Mouse (Mus musculus): ENCODE measurements around the gene Slpi. TPM values are rescaled to one million over a fixed set of nuclear protein-coding genes. Genes with fewer than 3 reads are reported as not detected.

Gene Slpi
- polyA plus RNA-seq, 1 experiment, result 33.5 TPM

DNA sequence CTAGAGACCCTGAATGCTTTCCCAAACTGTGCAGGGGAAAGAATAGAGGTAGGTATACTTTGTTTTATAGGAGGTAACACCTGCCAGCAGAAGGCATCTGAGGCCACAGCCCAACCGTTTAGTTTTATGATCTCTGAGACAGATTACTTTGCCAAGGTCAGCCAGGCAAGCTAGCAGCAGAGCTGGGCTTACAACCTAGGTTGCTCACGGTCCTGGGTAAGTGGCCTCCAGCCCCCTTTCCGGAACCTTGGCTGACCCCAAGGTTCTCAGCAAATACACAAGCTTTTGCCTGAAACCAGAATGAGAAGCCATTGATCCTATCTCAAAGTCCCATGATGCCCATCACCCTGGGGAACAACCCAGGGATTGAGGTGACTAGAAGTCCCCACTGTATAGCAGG is 45.8 kb upstream of the Slpi start:
- Histone ChIP-seq H3K27me3 (ENCODE audit: control insufficient read depth, insufficient read depth, low read length) (no peaks in the 10 kb centered on the region), H3K4me1 (ENCODE audit: control insufficient read depth, insufficient read depth, insufficient read length) (peaks cover 35% of the 10 kb centered on the region; the same call in 1 of the 2 replicates), H3K4me3 (ENCODE audit: extremely low read depth, insufficient read depth, insufficient read length) (no peak overlapping the region), H3K27ac (ENCODE audit: insufficient read depth, low read length) (0 out of 2 replicates have a peak overlapping the region, but pooled peaks have one; percentile 4), H3K36me3 (ENCODE audit: control insufficient read depth, insufficient read depth, low read length) (peaks cover 2% of the 10 kb centered on the region)
- 86% methylated on average over 3 of the region's 3 CpGs for WGBS
- TF ChIP-seq POLR2A (IDR thresholded peaks at IDR 0.05; ENCODE audit: low read depth, low read length) (no peak), CTCF (IDR thresholded peaks at IDR 0.05; ENCODE audit: extremely low read depth, insufficient read depth, insufficient read length, insufficient replicate concordance) (no peak)
- DNase-seq (ENCODE audit: low read depth in 1 of 2, low spot score in 2 of 2), result no peak

DNA sequence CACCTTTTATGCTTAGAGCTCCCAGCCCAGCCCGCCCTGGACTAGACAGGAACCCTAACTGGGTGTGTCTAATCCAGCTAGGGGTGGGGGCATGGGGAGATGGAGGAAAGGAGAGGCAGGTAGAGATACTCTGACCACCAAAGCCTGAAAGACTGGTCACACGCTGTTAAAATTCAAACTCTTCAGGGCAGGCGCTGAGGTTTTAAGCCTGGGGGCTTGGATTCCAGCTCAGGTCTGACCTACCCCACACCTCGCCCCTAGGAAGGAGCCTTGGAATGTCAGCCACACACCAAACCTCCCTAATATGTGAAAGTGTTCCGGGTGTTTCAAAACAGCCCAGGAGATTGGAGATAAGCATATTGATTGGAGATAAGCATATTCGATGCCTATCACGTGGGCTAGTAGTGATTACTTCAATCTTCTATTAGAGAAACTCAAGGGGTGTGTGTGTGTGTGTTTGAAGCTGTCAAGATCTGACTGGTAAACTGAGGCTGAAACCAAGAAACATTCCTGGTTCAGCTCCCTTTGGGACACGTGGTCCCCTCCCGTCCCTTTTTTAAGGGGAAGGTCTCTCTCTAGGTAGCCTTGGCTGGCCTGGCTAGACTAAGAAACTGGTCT is 44.5 kb upstream of the Slpi start:
- peaks cover 31% of the 10 kb centered on the region; the same call in 1 of the 2 replicates for H3K4me1 ChIP-seq (ENCODE audit: control insufficient read depth, insufficient read depth, insufficient read length)
- no peak for DNase-seq (ENCODE audit: low read depth in 1 of 2, low spot score in 2 of 2)
- TF ChIP-seq POLR2A (IDR thresholded peaks at IDR 0.05; ENCODE audit: low read depth, low read length), result no peak
- TF ChIP-seq CTCF (IDR thresholded peaks at IDR 0.05; ENCODE audit: extremely low read depth, insufficient read depth, insufficient read length, insufficient replicate concordance), result no peak
- 87% methylated on average over 9 of the region's 9 CpGs for WGBS
- H3K4me3 ChIP-seq (ENCODE audit: extremely low read depth, insufficient read depth, insufficient read length), result no peak overlapping the region
- H3K27ac ChIP-seq (ENCODE audit: insufficient read depth, low read length), result no peak overlapping the region
- H3K36me3 ChIP-seq (ENCODE audit: control insufficient read depth, insufficient read depth, low read length), result peaks cover 13% of the 10 kb centered on the region
- H3K27me3 ChIP-seq (ENCODE audit: control insufficient read depth, insufficient read depth, low read length), result no peaks in the 10 kb centered on the region

- Histone ChIP-seq H3K27ac (ENCODE audit: insufficient read depth, low read length) (no peak overlapping the region), H3K27me3 (ENCODE audit: control insufficient read depth, insufficient read depth, low read length) (no peaks in the 10 kb centered on the region), H3K4me3 (ENCODE audit: extremely low read depth, insufficient read depth, insufficient read length) (no peak overlapping the region), H3K4me1 (ENCODE audit: control insufficient read depth, insufficient read depth, insufficient read length) (peaks cover 26% of the 10 kb centered on the region; the same call in 1 of the 2 replicates), H3K36me3 (ENCODE audit: control insufficient read depth, insufficient read depth, low read length) (peaks cover 20% of the 10 kb centered on the region)
- 68% methylated on average over 22 of the region's 22 CpGs for WGBS
- no peak for DNase-seq (ENCODE audit: low read depth in 1 of 2, low spot score in 2 of 2)
- TF ChIP-seq CTCF (IDR thresholded peaks at IDR 0.05; ENCODE audit: extremely low read depth, insufficient read depth, insufficient read length, insufficient replicate concordance) (no peak), POLR2A (IDR thresholded peaks at IDR 0.05; ENCODE audit: low read depth, low read length) (no peak)
These were observed 43.8 kb upstream of the Slpi start for GRCm38 (mm10) chr2:164432541-164433191.

DNA sequence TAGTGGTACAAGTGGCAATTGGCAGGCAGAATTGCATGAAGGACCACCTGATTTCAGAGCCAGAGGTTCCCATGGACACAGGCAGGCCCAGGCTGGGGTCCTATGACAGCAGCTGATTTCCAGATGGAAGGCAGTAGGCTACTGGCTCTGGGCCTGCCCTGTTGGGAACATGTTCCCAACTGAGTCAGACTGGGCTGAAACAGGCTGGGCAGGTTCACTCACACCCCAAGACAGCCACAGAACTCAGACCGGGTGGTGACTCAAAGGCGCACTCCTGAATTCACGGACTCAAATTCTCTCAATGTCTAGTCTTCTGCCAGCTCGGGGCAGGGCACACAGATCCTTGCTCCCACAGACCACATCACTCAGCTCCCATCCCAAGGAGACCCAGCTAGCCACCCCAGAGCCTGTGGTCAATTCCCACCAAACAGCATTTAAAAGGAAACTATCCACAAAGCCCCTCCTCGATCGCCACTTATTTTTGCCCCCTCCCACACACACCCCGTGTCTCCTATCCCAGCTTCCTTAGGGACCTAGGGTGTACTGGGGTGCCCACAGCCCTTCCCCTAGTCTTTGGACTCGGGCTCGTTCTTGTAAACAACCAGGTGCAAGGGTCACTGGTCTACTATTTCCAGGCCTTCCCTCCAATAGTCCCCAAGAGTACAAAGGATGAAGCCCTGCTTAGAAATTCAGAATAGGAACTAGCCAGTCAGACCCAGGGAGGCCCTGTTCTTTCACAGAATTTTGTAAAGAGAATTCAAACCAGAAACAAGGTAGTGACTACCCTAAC is 43.0 kb upstream of the Slpi start:
- H3K27ac ChIP-seq (ENCODE audit: insufficient read depth, low read length), result no peak overlapping the region
- no peak overlapping the region for H3K4me3 ChIP-seq (ENCODE audit: extremely low read depth, insufficient read depth, insufficient read length)
- peaks cover 23% of the 10 kb centered on the region; the same call in 1 of the 2 replicates for H3K4me1 ChIP-seq (ENCODE audit: control insufficient read depth, insufficient read depth, insufficient read length)
- H3K27me3 ChIP-seq (ENCODE audit: control insufficient read depth, insufficient read depth, low read length), result no peaks in the 10 kb centered on the region
- TF ChIP-seq CTCF (IDR thresholded peaks at IDR 0.05; ENCODE audit: extremely low read depth, insufficient read depth, insufficient read length, insufficient replicate concordance) (no peak), POLR2A (IDR thresholded peaks at IDR 0.05; ENCODE audit: low read depth, low read length) (no peak)
- peaks cover 27% of the 10 kb centered on the region for H3K36me3 ChIP-seq (ENCODE audit: control insufficient read depth, insufficient read depth, low read length)
- 80% methylated on average over 9 of the region's 9 CpGs for WGBS
- no peak for DNase-seq (ENCODE audit: low read depth in 1 of 2, low spot score in 2 of 2)

DNA sequence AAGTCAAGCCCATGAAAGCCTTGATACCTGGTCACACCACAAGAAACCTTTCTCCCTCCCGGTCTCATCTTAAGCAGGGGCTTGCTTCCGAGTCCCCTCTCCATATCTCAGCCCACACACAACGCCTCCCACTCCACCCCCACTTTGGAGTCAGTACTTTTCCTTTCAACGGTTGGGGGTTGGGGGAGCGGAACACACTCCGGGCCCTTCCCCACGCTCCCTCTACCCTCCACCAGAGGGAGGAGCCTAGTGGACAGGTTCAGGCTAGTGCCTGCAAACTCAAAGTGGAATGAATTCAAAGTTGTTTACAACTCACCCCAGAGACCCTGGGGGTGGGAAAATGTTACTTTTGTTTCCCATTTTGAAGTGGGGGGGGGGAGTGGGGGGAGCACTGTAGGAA is 41.8 kb upstream of the Slpi start:
- TF ChIP-seq POLR2A (IDR thresholded peaks at IDR 0.05; ENCODE audit: low read depth, low read length) (no peak), CTCF (IDR thresholded peaks at IDR 0.05; ENCODE audit: extremely low read depth, insufficient read depth, insufficient read length, insufficient replicate concordance) (no peak)
- Histone ChIP-seq H3K27me3 (ENCODE audit: control insufficient read depth, insufficient read depth, low read length) (no peaks in the 10 kb centered on the region), H3K4me3 (ENCODE audit: extremely low read depth, insufficient read depth, insufficient read length) (no peak overlapping the region), H3K27ac (ENCODE audit: insufficient read depth, low read length) (no peak overlapping the region), H3K4me1 (ENCODE audit: control insufficient read depth, insufficient read depth, insufficient read length) (peaks cover 14% of the 10 kb centered on the region; the same call in 1 of the 2 replicates), H3K36me3 (ENCODE audit: control insufficient read depth, insufficient read depth, low read length) (peaks cover 28% of the 10 kb centered on the region)
- DNase-seq (ENCODE audit: low read depth in 1 of 2, low spot score in 2 of 2), result no peak
- WGBS, result 56% methylated on average over 7 of the region's 7 CpGs

- WGBS, result 83% methylated on average over 15 of the region's 15 CpGs
- H3K4me1 ChIP-seq (ENCODE audit: control insufficient read depth, insufficient read depth, insufficient read length), result peaks cover 7% of the 10 kb centered on the region; the same call in 1 of the 2 replicates
- DNase-seq (ENCODE audit: low read depth in 1 of 2, low spot score in 2 of 2), result no peak
- H3K36me3 ChIP-seq (ENCODE audit: control insufficient read depth, insufficient read depth, low read length), result peaks cover 31% of the 10 kb centered on the region
- no peak overlapping the region for H3K27ac ChIP-seq (ENCODE audit: insufficient read depth, low read length)
- TF ChIP-seq POLR2A (IDR thresholded peaks at IDR 0.05; ENCODE audit: low read depth, low read length), result no peak
- TF ChIP-seq CTCF (IDR thresholded peaks at IDR 0.05; ENCODE audit: extremely low read depth, insufficient read depth, insufficient read length, insufficient replicate concordance), result no peak
- no peaks in the 10 kb centered on the region for H3K27me3 ChIP-seq (ENCODE audit: control insufficient read depth, insufficient read depth, low read length)
- no peak overlapping the region for H3K4me3 ChIP-seq (ENCODE audit: extremely low read depth, insufficient read depth, insufficient read length)
These were observed 41.2 kb upstream of the Slpi start for GRCm38 (mm10) chr2:164429881-164430615.

Measured in spleen, adult 2 months (tissue).